Comparison of ENCODE assay signal across 29 mouse cellular contexts in genomic region chr1:93672682-93673081, GRCm38 (mm10). TPM values are rescaled to one million over a fixed set of nuclear protein-coding genes. Genes with fewer than 3 reads are reported as not detected.
A peak's percentile ranks its signal among the peaks of the same experiment; 100 is the strongest.
DNase-seq lines count a peak whose midpoint lies in the region; ATAC-seq and TF ChIP-seq lines count a peak whose summit lies in the region.
"Had no signal": no experiment of that assay in that cellular context is flagged by ENCODE, and none has a peak within 500 bp of the region (broad histone marks: within the 10 kb centered on the region; RNA-seq: fewer than 3 reads in every experiment).

No protein-coding gene starts in this region.

- ATAC-seq in kidney, embryonic 15.5 days (replicated peaks; ENCODE audit: low FRiP score) = no peak
- peak; percentile 19; the same call in 1 of the 2 replicates for ATAC-seq in kidney, postnatal 0 days (replicated peaks; ENCODE audit: low FRiP score, low read depth)
- ATAC-seq: activated CD4-positive, CD25-positive, alpha-beta regulatory T cell, adult 4 months; CD4-positive, CD25-positive, alpha-beta regulatory T cell, adult 4 months; forebrain, embryonic 14.5 days; forebrain, postnatal 0 days; hindbrain, embryonic 16.5 days; Patski had no signal

- no peak for TF ChIP-seq CTCF in kidney, postnatal 0 days (IDR thresholded peaks at IDR 0.05; ENCODE audit: low read depth)

- peak overlapping the region; percentile 62 for H3K27ac ChIP-seq in kidney, embryonic 15.5 days
- no peak overlapping the region for H3K27ac ChIP-seq in ES-E14 (ENCODE audit: insufficient read depth, low read depth, low read length, poor library complexity, severe bottlenecking)
- H3K27ac ChIP-seq in kidney, postnatal 0 days = peak overlapping the region; percentile 36; the same call in 1 of the 2 replicates
- H3K27ac ChIP-seq: forebrain, embryonic 10.5 days; gastrocnemius, adult 2 months; heart, embryonic 15.5 days; hindbrain, embryonic 10.5 days; hindbrain, embryonic 13.5 days had no signal

- 58% methylated on average over 5 of the region's 5 CpGs for WGBS in kidney, embryonic 15.5 days
- 55% methylated on average over 5 of the region's 5 CpGs for WGBS in kidney, postnatal 0 days

- H3K4me2 ChIP-seq in kidney, embryonic 15.5 days = no peak overlapping the region
- H3K4me2 ChIP-seq in kidney, postnatal 0 days (ENCODE audit: low read length) = no peak overlapping the region
- H3K4me2 ChIP-seq: heart, embryonic 12.5 days; heart, embryonic 15.5 days; hindbrain, embryonic 13.5 days had no signal

- H3K27me3 ChIP-seq in kidney, embryonic 15.5 days = no peaks in the 10 kb centered on the region
- no peaks in the 10 kb centered on the region for H3K27me3 ChIP-seq in kidney, postnatal 0 days (ENCODE audit: insufficient read depth, low read length)
- H3K27me3 ChIP-seq: heart, embryonic 12.5 days; heart, embryonic 15.5 days; hindbrain, embryonic 13.5 days; Patski had no signal

- no peaks in the 10 kb centered on the region for H3K36me3 ChIP-seq in kidney, embryonic 15.5 days
- no peaks in the 10 kb centered on the region for H3K36me3 ChIP-seq in ES-E14 (ENCODE audit: control insufficient read depth, insufficient read depth, low read length, poor library complexity, severe bottlenecking)
- no peaks in the 10 kb centered on the region for H3K36me3 ChIP-seq in kidney, postnatal 0 days (ENCODE audit: insufficient read depth, low read length)
- H3K36me3 ChIP-seq: forebrain, embryonic 10.5 days; G1E; heart, embryonic 12.5 days; heart, embryonic 15.5 days; hindbrain, embryonic 10.5 days; hindbrain, embryonic 13.5 days had no signal

- no peaks in the 10 kb centered on the region for H3K9me3 ChIP-seq in kidney, embryonic 15.5 days (replicated peaks)
- no peaks in the 10 kb centered on the region for H3K9me3 ChIP-seq in ES-E14 (ENCODE audit: control insufficient read depth, insufficient read depth, low read depth, low read length)
- H3K9me3 ChIP-seq in kidney, postnatal 0 days (replicated peaks; ENCODE audit: low read length) = no peaks in the 10 kb centered on the region
- H3K9me3 ChIP-seq: heart, embryonic 12.5 days; heart, embryonic 15.5 days; hindbrain, embryonic 10.5 days; hindbrain, embryonic 13.5 days had no signal

- peaks cover 32% of the 10 kb centered on the region for H3K4me1 ChIP-seq in kidney, embryonic 15.5 days
- peaks cover 2 to 17% of the 10 kb centered on the region in 2 experiments; a peak in 3 of 4 replicates for H3K4me1 ChIP-seq in ES-E14 (ENCODE audit: control insufficient read depth in 2 of 2, insufficient read depth in 2 of 2, low read length in 2 of 2, poor library complexity in 1 of 2)
- H3K4me1 ChIP-seq in kidney, postnatal 0 days (replicated peaks; ENCODE audit: insufficient read depth, low read length) = peaks cover 18% of the 10 kb centered on the region; the same call in 1 of the 2 replicates

- H3K4me3 ChIP-seq in kidney, embryonic 15.5 days (replicated peaks) = no peak overlapping the region
- no peak overlapping the region for H3K4me3 ChIP-seq in ES-E14 (ENCODE audit: insufficient read depth in 1 of 2, low read depth in 1 of 2, low read length in 2 of 2, poor library complexity in 1 of 2, severe bottlenecking in 1 of 2)
- no peak overlapping the region for H3K4me3 ChIP-seq in kidney, postnatal 0 days (replicated peaks; ENCODE audit: low read depth, low read length)
- H3K4me3 ChIP-seq: forebrain, embryonic 10.5 days; gastrocnemius, adult 2 months; heart, embryonic 12.5 days; heart, embryonic 15.5 days; hindbrain, embryonic 10.5 days; hindbrain, embryonic 13.5 days had no signal

- in situ Hi-C loops in ES-E14 (cut with MboI; ENCODE audit: low sequenced_read_pairs in 2 of 2, unreplicated experiment in 2 of 2) = no loop called here

- DNase-seq in kidney, adult 18-20 months = no peak
- DNase-seq in ES-CJ7 (ENCODE audit: low read depth, low spot score) = peak; percentile 82
- DNase-seq in ES-E14 (ENCODE audit: low read depth, low spot score) = no peak
- DNase-seq in kidney, postnatal 0 days (ENCODE audit: low spot score) = no peak
- DNase-seq in spleen, adult 18-20 months = no peak
- no peak for DNase-seq in gastrocnemius, postnatal 25 days
- DNase-seq: adrenal gland, adult 8-10 months; adrenal gland, postnatal 25 days; cerebellum, adult 18-20 months; cerebellum, adult 9-10 months; cerebellum, postnatal 14 days; forebrain, postnatal 0 days; gastrocnemius, adult 2 months; gastrocnemius, postnatal 14 days; heart, adult 18-20 months; heart, postnatal 10 days; heart, postnatal 36 days had no signal

- no peak overlapping the region for H3K9ac ChIP-seq in kidney, embryonic 15.5 days
- H3K9ac ChIP-seq in ES-E14 (ENCODE audit: insufficient read depth, low read depth, low read length, poor library complexity, severe bottlenecking) = no peak overlapping the region
- no peak overlapping the region for H3K9ac ChIP-seq in kidney, postnatal 0 days (ENCODE audit: low read depth, low read length)
- H3K9ac ChIP-seq: forebrain, postnatal 0 days; heart, embryonic 12.5 days; heart, embryonic 15.5 days; hindbrain, embryonic 13.5 days had no signal

TF ChIP-seq in ES-E14, 5 proteins besides CTCF, POLR2A, EP300 and RAD21:
- no peak for TF ChIP-seq CHD2 (IDR thresholded peaks at IDR 0.05; ENCODE audit: low read depth, low read length)
- 0 out of 2 replicates have a peak, but pooled peaks have one; percentile 38 for TF ChIP-seq MAFK (IDR thresholded peaks at IDR 0.05; ENCODE audit: insufficient read depth, low read depth, low read length)
- TF ChIP-seq ZNF384 (IDR thresholded peaks at IDR 0.05; ENCODE audit: low read depth, low read length) = no peak

RNA-seq across cellular contexts. Expression of gene Bok, which starts 12.8 kb away (rescaled TPM):
- polyA plus RNA-seq in kidney, embryonic 15.5 days (2015; fragmentation: Nextera tagmentation; extraction: Ambion mirVana) = 79.2 and 92.8 TPM in 2 replicates
- 21.1 and 26.9 TPM in 2 replicates for total RNA-seq in ES-E14 (2012; rRNA removed)
- polyA plus RNA-seq in kidney, postnatal 0 days (2015; fragmentation: Nextera tagmentation; extraction: Ambion mirVana) = 106 and 109 TPM in 2 replicates
- 1 to 10 TPM in 1 of 2 experiments, under 1 TPM in 1; 0.90 to 1.5 TPM for total RNA-seq in gastrocnemius, postnatal 25 days (2021)
- total RNA-seq: G1E had no signal
- polyA plus RNA-seq: activated CD4-positive, CD25-positive, alpha-beta regulatory T cell, adult 4 months; CD4-positive, CD25-positive, alpha-beta regulatory T cell, adult 4 months; G1E had no signal

RNA-seq across cellular contexts. Expression of gene Stk25, which starts 14.2 kb away (rescaled TPM):
- polyA plus RNA-seq in kidney, embryonic 15.5 days (2015; fragmentation: Nextera tagmentation; extraction: Ambion mirVana) = 169 and 180 TPM in 2 replicates
- 62.0 and 79.3 TPM in 2 replicates for total RNA-seq in ES-E14 (2012; rRNA removed)
- 174 TPM in 2 replicates for polyA plus RNA-seq in kidney, postnatal 0 days (2015; fragmentation: Nextera tagmentation; extraction: Ambion mirVana)
- 10 to 100 TPM; 79.2 to 82.7 TPM for total RNA-seq in gastrocnemius, postnatal 25 days (2021)
